Mouse (Mus musculus) kidney, adult 11 months (tissue): ENCODE measurements around the gene Castor1.

ENCODE experiments used
- DNase-seq: peaks from one replicate; pipeline ENCODE4 v3.0.0; 2022

Castor1 gene

GRCm38 (mm10) chr11:4207655-4208054, 10.4 kb upstream of the Castor1 start:
- no peak for DNase-seq

- no peak for DNase-seq
Measured at GRCm38 (mm10) chr11:4209556-4209955, 8.5 kb upstream of the Castor1 start.

DNA sequence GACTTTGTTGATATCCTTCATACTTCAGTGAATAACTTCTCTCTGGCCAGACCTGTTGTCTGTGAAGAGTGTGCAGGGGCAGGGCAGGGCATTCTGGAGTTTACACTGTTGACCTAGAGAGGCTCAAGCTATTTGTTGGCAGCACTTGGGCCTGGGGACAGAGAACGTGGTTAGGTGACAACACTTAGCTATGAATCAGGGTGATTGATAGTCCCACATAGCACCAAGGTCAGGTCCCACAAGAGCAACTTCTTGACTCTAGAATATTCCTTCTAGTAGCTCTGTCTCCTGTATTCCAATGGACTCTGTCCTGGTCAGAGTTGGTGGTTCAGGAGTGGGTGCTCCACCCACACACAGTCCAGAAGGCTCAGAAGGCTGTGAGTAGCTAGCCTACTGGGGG, 7.2 kb upstream of the Castor1 start:
- DNase-seq: no peak

DNA sequence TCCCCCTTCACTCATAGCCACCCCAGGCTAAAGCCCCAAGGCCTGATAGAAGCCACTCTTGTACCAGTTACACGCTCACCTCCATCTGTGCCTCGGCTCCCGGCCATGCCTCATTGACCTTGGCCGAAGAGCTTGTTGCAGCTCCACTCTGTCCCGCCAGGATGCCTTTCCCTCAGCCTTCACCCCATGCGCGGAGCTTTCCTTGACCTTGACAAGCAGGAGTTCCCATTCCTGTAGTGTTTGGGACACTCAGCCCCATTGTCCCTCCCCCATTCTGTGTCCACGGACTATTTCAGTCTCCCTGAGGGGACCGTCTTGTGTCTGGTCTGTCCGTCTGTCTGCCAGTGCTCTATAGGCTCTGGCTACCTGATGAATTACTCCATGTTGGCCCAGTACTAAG, 4.9 kb upstream of the Castor1 start:
- DNase-seq: no peak

DNA sequence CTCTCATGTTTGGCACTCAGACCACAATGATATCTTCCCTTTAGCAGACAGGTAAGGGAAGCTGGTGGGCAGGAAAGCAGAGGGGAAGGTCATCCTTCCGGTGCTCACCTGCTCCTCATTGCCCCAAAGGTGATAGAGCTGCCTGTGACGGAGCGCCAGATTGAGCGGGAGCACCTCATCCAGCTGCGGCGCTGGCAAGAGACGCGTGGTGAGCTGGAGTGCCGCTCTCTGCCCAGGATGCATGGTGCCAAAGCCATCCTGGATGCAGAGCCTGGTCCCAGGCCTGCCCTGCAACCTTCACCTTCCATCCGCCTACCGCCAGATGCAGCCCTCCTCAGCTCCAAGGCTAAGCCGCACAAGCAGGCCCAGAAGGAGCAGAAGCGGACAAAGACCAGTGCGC, 3.5 kb upstream of the Castor1 start:
- DNase-seq: no peak

- DNase-seq: no peak
Measured at GRCm38 (mm10) chr11:4215061-4215460, 3.0 kb upstream of the Castor1 start.

DNA sequence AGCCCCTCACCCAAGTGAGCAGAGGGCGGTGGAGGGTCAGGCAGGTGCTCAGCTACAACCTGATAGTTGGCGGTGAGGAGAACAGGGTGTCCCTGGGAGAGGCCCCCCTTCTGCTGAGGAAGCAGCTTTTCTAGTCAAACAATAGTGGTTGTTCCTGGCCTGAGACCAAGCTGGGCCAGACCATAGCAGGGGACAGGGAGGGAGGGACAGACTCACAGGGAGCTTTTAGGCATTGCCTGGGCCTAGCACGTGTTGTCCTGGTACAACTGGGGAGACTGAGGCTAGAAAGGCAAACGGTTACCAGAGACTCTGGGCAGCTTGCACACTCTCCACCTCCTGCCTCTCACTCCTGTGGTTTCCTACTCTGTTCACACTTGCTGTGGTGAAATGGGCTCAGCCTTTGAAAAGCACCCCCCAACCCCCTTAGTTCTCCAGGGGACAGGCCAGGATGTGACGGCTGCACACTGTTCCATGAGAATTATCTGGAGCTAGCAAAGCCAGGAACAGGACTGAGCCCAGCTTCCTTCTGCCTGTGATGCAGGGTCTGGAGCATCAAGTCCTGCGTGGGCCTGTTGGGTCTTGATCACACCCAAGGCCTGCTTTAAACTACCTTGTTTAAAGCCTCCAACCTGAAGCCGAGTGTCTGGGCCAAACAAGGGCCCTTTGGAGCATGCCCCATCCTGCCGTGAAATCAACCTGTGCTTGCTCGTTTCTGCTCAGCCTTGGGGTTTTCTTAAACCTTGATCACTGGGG, 1.6 kb upstream of the Castor1 start:
- peak; percentile 66 for DNase-seq

- no peak for DNase-seq
Measured at GRCm38 (mm10) chr11:4218637-4219036, 612 bp downstream of the Castor1 start.

DNA sequence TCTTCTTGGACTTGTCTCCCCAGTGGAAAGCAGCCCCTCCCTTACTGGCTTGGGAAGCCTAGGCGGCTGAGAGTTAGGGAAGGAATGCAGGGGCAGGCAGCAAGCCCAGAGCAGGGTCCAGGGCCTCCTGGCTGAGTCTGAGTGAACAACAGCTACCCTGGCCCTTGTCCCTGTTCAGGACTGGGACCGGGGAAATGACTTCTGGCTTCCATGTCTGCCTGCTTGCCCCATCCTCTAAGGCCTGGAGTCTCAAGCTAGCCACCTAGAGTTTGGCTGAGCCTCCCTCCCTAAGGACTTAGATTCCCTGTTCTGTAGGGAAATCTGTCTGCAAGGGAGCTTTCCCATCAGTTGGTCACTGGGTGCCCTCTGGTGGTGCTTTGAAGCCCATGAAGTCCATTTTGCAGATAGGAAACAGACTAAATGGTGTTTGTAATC, 1.3 kb downstream of the Castor1 start:
- peak; percentile 86 for DNase-seq

- DNase-seq: no peak
Measured at GRCm38 (mm10) chr11:4219908-4220307, 1.9 kb downstream of the Castor1 start.

- DNase-seq: peak; percentile 68
Measured at GRCm38 (mm10) chr11:4220443-4221400, 2.7 kb downstream of the Castor1 start.

DNA sequence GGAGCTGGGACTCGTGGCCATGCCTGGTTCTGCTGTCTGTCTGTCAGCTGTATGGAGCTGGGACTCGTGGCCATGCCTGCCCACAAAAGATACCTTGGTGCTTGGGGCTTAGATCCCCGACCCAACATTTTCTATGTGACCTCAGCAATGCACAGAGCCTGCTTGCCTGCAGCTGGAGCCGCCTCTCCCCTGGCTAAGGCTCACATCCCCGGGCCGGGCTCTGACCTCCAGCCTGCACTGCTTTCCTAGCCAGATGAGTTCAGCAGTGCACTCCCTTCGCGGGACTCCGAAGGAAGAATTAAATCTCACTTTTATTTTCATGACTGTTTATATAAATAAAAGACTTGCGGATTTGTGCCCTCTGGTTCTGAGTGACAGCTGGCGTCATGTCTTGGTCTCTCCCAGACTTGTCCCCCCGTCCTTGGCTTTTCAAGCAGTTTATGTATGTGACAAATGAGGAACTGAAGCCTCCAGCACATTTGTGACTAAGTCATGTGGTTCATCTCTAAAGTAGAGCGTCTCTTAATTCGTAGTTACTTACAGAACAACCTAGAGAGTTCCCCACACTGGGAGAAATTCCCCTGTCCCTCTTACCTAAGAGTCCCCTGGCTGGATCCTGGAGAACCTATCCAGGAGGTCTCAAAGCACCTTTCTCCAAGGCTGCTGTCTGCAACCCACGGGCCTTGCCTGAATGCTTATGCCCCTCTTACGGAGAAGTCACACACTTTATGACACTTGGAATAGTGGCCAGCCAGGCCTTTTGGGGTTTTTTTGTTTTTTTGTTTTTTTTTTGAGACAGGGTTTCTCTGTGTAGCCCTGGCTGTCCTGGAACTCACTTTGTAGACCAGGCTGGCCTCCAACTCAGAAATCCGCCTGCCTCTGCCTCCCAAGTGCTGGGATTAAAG, 4.3 kb downstream of the Castor1 start:
- DNase-seq: no peak

- no peak for DNase-seq
Measured at GRCm38 (mm10) chr11:4223393-4224188, 5.6 kb downstream of the Castor1 start.

DNA sequence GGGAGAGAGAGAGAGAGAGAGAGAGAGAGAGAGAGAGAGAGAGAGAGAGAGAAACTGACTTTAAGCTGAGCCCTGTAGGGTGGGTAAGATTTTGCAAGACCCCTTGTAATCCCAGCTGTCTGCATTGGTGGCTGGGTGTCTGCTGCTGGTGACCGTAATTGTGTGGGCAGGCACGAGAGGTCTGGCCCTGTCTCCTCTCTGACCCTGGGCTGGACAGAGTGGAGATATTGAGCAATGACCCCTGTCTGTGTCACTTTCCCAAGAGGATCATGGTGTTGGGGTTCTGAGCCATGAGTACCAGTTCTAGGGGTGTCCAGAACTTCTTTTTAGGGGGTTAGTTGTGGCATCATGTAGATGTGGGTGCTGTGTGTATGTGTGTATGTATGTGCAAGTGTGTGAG, 6.2 kb downstream of the Castor1 start:
- DNase-seq: no peak

DNA sequence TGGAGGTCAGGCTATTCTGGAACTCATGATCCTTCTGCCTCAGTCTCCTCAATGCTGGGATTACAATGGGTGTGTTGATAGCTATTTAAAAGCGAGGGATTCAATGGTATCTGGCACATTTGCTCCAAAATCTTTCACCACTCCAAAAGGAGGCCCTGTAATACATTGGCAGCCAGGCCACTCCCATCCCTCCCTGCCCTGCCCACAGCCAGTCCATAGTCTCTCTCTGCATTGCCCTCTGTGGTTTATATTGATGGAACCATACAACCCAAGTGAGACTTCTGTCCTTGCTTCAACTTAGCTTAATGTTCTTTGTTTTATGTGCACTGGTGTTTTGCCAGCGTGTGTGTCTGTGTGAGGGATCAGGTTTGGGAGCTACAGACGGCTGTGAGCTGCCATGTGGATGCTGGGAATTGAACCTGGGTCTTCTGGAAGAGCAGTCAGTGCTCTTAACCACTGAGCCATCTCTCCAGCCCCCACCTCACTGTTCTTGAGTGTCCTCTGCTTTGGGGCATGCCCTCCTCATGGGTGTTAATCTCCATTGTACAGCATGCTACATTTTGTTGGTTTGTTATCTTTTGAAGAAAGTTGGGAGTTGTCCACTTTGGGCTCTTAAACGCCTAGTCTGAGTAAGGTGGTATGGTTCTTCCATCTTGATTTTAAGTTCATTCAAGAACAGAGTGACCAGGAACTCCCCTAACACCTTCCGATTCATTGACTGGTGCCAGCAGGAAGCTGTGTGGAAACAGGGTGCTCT, 8.7 kb downstream of the Castor1 start:
- DNase-seq: no peak

GRCm38 (mm10) chr11:4228463-4228862, 10.4 kb downstream of the Castor1 start:
- no peak for DNase-seq

- no peak for DNase-seq
Measured at GRCm38 (mm10) chr11:4229841-4230240, 11.8 kb downstream of the Castor1 start.

- no peak for DNase-seq
Measured at GRCm38 (mm10) chr11:4231435-4231834, 13.4 kb downstream of the Castor1 start.

DNA sequence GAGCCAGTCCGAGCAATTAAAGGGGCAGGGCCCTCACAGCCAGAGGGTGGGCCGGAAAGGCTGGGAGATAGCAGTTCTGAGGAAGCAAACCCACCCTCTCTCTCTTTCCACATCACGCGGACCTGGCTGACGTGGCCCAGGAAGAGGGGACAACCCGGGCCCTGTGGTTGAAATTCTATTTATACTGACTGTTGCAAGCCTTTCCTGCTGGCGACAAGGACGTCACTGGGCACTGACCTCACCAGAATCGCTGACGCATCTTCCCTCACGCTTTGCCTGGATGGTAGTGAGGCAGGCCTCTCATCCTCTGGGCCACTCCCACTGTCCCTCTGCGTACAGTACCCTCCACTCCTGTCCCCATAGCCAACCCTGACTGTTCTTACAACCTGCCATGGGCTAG, 14.6 kb downstream of the Castor1 start:
- no peak for DNase-seq

GRCm38 (mm10) chr11:4235052-4235655, 17.1 kb downstream of the Castor1 start:
- no peak for DNase-seq
